Mouse (Mus musculus): Measurements from ENCODE around the gene Lrrtm1. TPM values are rescaled to one million over a fixed set of nuclear protein-coding genes. Genes with fewer than 3 reads are reported as not detected.
A peak's percentile ranks its signal among the peaks of the same experiment; 100 is the strongest.

The Lrrtm1 gene
- polyA plus RNA-seq (2015; fragmentation: Nextera tagmentation; extraction: Ambion mirVana), result 6.8 and 6.9 TPM in 2 replicates

GRCm38 (mm10) chr6:77242601-77243406, at the start of gene Lrrtm1:
TSS of gene Lrrtm1 (plus strand) at chr6:77242689.
- WGBS, result under 1% methylated on average over 53 of the region's 53 CpGs
- Histone ChIP-seq H3K9me3 (replicated peaks) (no peaks in the 10 kb centered on the region), H3K4me1 (peaks cover 24% of the 10 kb centered on the region), H3K4me3 (replicated peaks) (peak within 1 kb of the TSS; percentile 53), H3K4me2 (peak within 1 kb of the TSS; percentile 92), H3K27ac (no peak within 1 kb of the TSS), H3K27me3 (peaks cover 65% of the 10 kb centered on the region), H3K36me3 (no peaks in the 10 kb centered on the region), H3K9ac (peak within 1 kb of the TSS; percentile 53; the same call in 1 of the 2 replicates)
- ATAC-seq (replicated peaks; ENCODE audit: low FRiP score), result peak; percentile 82

GRCm38 (mm10) chr6:77196650-77197049, 45.8 kb upstream of the Lrrtm1 start:
- Histone ChIP-seq H3K9ac (no peak overlapping the region), H3K4me3 (replicated peaks) (no peak overlapping the region), H3K27ac (no peak overlapping the region), H3K4me2 (no peak overlapping the region), H3K36me3 (no peaks in the 10 kb centered on the region), H3K9me3 (replicated peaks) (no peaks in the 10 kb centered on the region), H3K4me1 (0 out of 2 replicates have a peak, but pooled peaks cover 2% of the 10 kb centered on the region), H3K27me3 (no peaks in the 10 kb centered on the region)
- 85% methylated on average over 3 of the region's 3 CpGs for WGBS
- no peak for ATAC-seq (replicated peaks; ENCODE audit: low FRiP score)

- Histone ChIP-seq H3K36me3 (no peaks in the 10 kb centered on the region), H3K27ac (no peak overlapping the region), H3K4me2 (no peak overlapping the region), H3K9ac (no peak overlapping the region), H3K4me1 (0 out of 2 replicates have a peak, but pooled peaks cover 2% of the 10 kb centered on the region), H3K27me3 (no peaks in the 10 kb centered on the region), H3K4me3 (replicated peaks) (no peak overlapping the region), H3K9me3 (replicated peaks) (no peaks in the 10 kb centered on the region)
- no peak for ATAC-seq (replicated peaks; ENCODE audit: low FRiP score)
- WGBS, result 69% methylated on average over 2 of the region's 2 CpGs
These were observed 43.1 kb upstream of the Lrrtm1 start for GRCm38 (mm10) chr6:77199375-77199774.

GRCm38 (mm10) chr6:77209183-77209582, 33.3 kb upstream of the Lrrtm1 start:
- no peak overlapping the region for H3K9ac ChIP-seq
- ATAC-seq (replicated peaks; ENCODE audit: low FRiP score), result no peak
- 42% methylated on average over 1 of the region's 1 CpGs for WGBS
- H3K36me3 ChIP-seq, result no peaks in the 10 kb centered on the region
- H3K9me3 ChIP-seq (replicated peaks), result no peaks in the 10 kb centered on the region
- no peak overlapping the region for H3K4me2 ChIP-seq
- H3K27ac ChIP-seq, result no peak overlapping the region
- H3K4me3 ChIP-seq (replicated peaks), result no peak overlapping the region
- H3K4me1 ChIP-seq, result peaks cover 13% of the 10 kb centered on the region
- no peaks in the 10 kb centered on the region for H3K27me3 ChIP-seq

- Histone ChIP-seq H3K27ac (no peak overlapping the region), H3K9ac (no peak overlapping the region), H3K4me3 (replicated peaks) (no peak overlapping the region), H3K36me3 (no peaks in the 10 kb centered on the region), H3K4me2 (no peak overlapping the region), H3K4me1 (peaks cover 14% of the 10 kb centered on the region), H3K27me3 (no peaks in the 10 kb centered on the region), H3K9me3 (replicated peaks) (no peaks in the 10 kb centered on the region)
- WGBS, result 50% methylated on average over 3 of the region's 3 CpGs
- no peak for ATAC-seq (replicated peaks; ENCODE audit: low FRiP score)
These were observed 32.6 kb upstream of the Lrrtm1 start for GRCm38 (mm10) chr6:77209929-77210328.

- no peaks in the 10 kb centered on the region for H3K9me3 ChIP-seq (replicated peaks)
- 0 out of 2 replicates have a peak overlapping the region, but pooled peaks have one; percentile 9 for H3K4me2 ChIP-seq
- 4% methylated on average over 3 of the region's 3 CpGs for WGBS
- H3K9ac ChIP-seq, result no peak overlapping the region
- no peaks in the 10 kb centered on the region for H3K36me3 ChIP-seq
- no peak overlapping the region for H3K4me3 ChIP-seq (replicated peaks)
- H3K4me1 ChIP-seq, result peaks cover 19% of the 10 kb centered on the region
- H3K27ac ChIP-seq, result no peak overlapping the region; the same call in 1 of the 2 replicates
- no peaks in the 10 kb centered on the region for H3K27me3 ChIP-seq
- ATAC-seq (replicated peaks; ENCODE audit: low FRiP score), result peak; percentile 93
These were observed 28.6 kb upstream of the Lrrtm1 start for GRCm38 (mm10) chr6:77213757-77214409.

- no peak overlapping the region for H3K4me2 ChIP-seq
- H3K36me3 ChIP-seq, result no peaks in the 10 kb centered on the region
- H3K9me3 ChIP-seq (replicated peaks), result no peaks in the 10 kb centered on the region
- no peak overlapping the region for H3K27ac ChIP-seq
- H3K27me3 ChIP-seq, result no peaks in the 10 kb centered on the region
- H3K9ac ChIP-seq, result no peak overlapping the region
- 60% methylated on average over 4 of the region's 4 CpGs for WGBS
- H3K4me1 ChIP-seq, result peaks cover 19% of the 10 kb centered on the region
- ATAC-seq (replicated peaks; ENCODE audit: low FRiP score), result 0 out of 2 replicates have a peak, but pooled peaks have one; percentile 27
- H3K4me3 ChIP-seq (replicated peaks), result no peak overlapping the region
These were observed 27.2 kb upstream of the Lrrtm1 start for GRCm38 (mm10) chr6:77215322-77215721.

GRCm38 (mm10) chr6:77218875-77219274, 23.6 kb upstream of the Lrrtm1 start:
- Histone ChIP-seq H3K9me3 (replicated peaks) (no peaks in the 10 kb centered on the region), H3K36me3 (no peaks in the 10 kb centered on the region), H3K9ac (no peak overlapping the region), H3K27me3 (no peaks in the 10 kb centered on the region), H3K27ac (no peak overlapping the region), H3K4me1 (peaks cover 14% of the 10 kb centered on the region), H3K4me3 (replicated peaks) (no peak overlapping the region), H3K4me2 (no peak overlapping the region)
- no peak for ATAC-seq (replicated peaks; ENCODE audit: low FRiP score)

GRCm38 (mm10) chr6:77220776-77221175, 21.7 kb upstream of the Lrrtm1 start:
- Histone ChIP-seq H3K27me3 (no peaks in the 10 kb centered on the region), H3K4me3 (replicated peaks) (no peak overlapping the region), H3K36me3 (no peaks in the 10 kb centered on the region), H3K9ac (no peak overlapping the region), H3K4me1 (peaks cover 5% of the 10 kb centered on the region; the same call in 1 of the 2 replicates), H3K27ac (no peak overlapping the region), H3K4me2 (no peak overlapping the region), H3K9me3 (replicated peaks) (no peaks in the 10 kb centered on the region)
- no peak for ATAC-seq (replicated peaks; ENCODE audit: low FRiP score)
- 81% methylated on average over 4 of the region's 4 CpGs for WGBS

- no peaks in the 10 kb centered on the region for H3K36me3 ChIP-seq
- H3K4me3 ChIP-seq (replicated peaks), result no peak overlapping the region
- peaks cover 5% of the 10 kb centered on the region; the same call in 1 of the 2 replicates for H3K4me1 ChIP-seq
- H3K9ac ChIP-seq, result no peak overlapping the region
- H3K4me2 ChIP-seq, result no peak overlapping the region
- no peak overlapping the region for H3K27ac ChIP-seq
- no peaks in the 10 kb centered on the region for H3K9me3 ChIP-seq (replicated peaks)
- peak; percentile 74 for ATAC-seq (replicated peaks; ENCODE audit: low FRiP score)
- no peaks in the 10 kb centered on the region for H3K27me3 ChIP-seq
- 61% methylated on average over 16 of the region's 16 CpGs for WGBS
These were observed 19.4 kb upstream of the Lrrtm1 start for GRCm38 (mm10) chr6:77222849-77223638.

- H3K9ac ChIP-seq, result no peak overlapping the region
- peaks cover 44% of the 10 kb centered on the region for H3K27me3 ChIP-seq
- no peaks in the 10 kb centered on the region for H3K36me3 ChIP-seq
- H3K9me3 ChIP-seq (replicated peaks), result no peaks in the 10 kb centered on the region
- WGBS, result 6% methylated on average over 1 of the region's 1 CpGs
- no peak for ATAC-seq (replicated peaks; ENCODE audit: low FRiP score)
- no peak overlapping the region for H3K4me3 ChIP-seq (replicated peaks)
- no peak overlapping the region for H3K27ac ChIP-seq
- peaks cover 24% of the 10 kb centered on the region for H3K4me1 ChIP-seq
- H3K4me2 ChIP-seq, result no peak overlapping the region
These were observed 2.1 kb upstream of the Lrrtm1 start for GRCm38 (mm10) chr6:77240426-77240825.
